Mouse (Mus musculus) frontal cortex, adult (tissue): ENCODE data around the gene Arhgap23.

Experiments
- ATAC-seq: cut with Nextera tagmentation; 2 replicates; pipeline ENCODE4 v1.9.2; 2017; ENCODE audit warnings: mild to moderate bottlenecking, moderate library complexity, mixed read lengths; ENCODE audit not compliant: low TSS enrichment

Arhgap23 gene

GRCm38 (mm10) chr11:97406094-97406951, 9.0 kb upstream of the Arhgap23 start:
- no peak for ATAC-seq

- no peak for ATAC-seq
These were observed 7.9 kb upstream of the Arhgap23 start for GRCm38 (mm10) chr11:97407456-97407855.

GRCm38 (mm10) chr11:97408171-97408570, 7.2 kb upstream of the Arhgap23 start:
- no peak for ATAC-seq

GRCm38 (mm10) chr11:97410958-97411357, 4.4 kb upstream of the Arhgap23 start:
- ATAC-seq, result no peak

- ATAC-seq, result no peak
These were observed 3.2 kb upstream of the Arhgap23 start for GRCm38 (mm10) chr11:97412117-97412516.

GRCm38 (mm10) chr11:97412808-97413347, 2.5 kb upstream of the Arhgap23 start:
- no peak for ATAC-seq

- 0 out of 2 replicates have a peak, but pooled peaks have one; percentile 14 for ATAC-seq
These were observed 641 bp downstream of the Arhgap23 start for GRCm38 (mm10) chr11:97415712-97416636.

- ATAC-seq, result no peak
These were observed 1.3 kb downstream of the Arhgap23 start for GRCm38 (mm10) chr11:97416637-97417035.

GRCm38 (mm10) chr11:97418834-97419539, 3.7 kb downstream of the Arhgap23 start:
- ATAC-seq, result peak; percentile 50

- ATAC-seq, result no peak
These were observed 4.2 kb downstream of the Arhgap23 start for GRCm38 (mm10) chr11:97419540-97419900.

- ATAC-seq, result peak; percentile 55; the same call in 1 of the 2 replicates
These were observed 7.2 kb downstream of the Arhgap23 start for GRCm38 (mm10) chr11:97422507-97422906.

GRCm38 (mm10) chr11:97424092-97424692, 8.9 kb downstream of the Arhgap23 start:
- no peak for ATAC-seq

GRCm38 (mm10) chr11:97424802-97425201, 9.5 kb downstream of the Arhgap23 start:
- no peak for ATAC-seq

- peak; percentile 82 for ATAC-seq
These were observed 12.7 kb downstream of the Arhgap23 start for GRCm38 (mm10) chr11:97427794-97428725.

- 0 out of 2 replicates have a peak, but pooled peaks have one; percentile 6 for ATAC-seq
These were observed 13.4 kb downstream of the Arhgap23 start for GRCm38 (mm10) chr11:97428726-97429077.

- ATAC-seq, result no peak
These were observed 14.3 kb downstream of the Arhgap23 start for GRCm38 (mm10) chr11:97429615-97430014.

GRCm38 (mm10) chr11:97432015-97432414, 16.7 kb downstream of the Arhgap23 start:
- ATAC-seq, result no peak

GRCm38 (mm10) chr11:97432983-97433539, 17.7 kb downstream of the Arhgap23 start:
- ATAC-seq, result no peak

GRCm38 (mm10) chr11:97434121-97434520, 18.8 kb downstream of the Arhgap23 start:
- ATAC-seq, result no peak
